Mouse (Mus musculus): ENCODE measurements around the gene Prkn.
"Not testable (repeated sequence)": the region's sequence is repeated elsewhere in the genome, so short reads cannot be mapped to it uniquely, and the experiment has no call there.

Prkn gene

GRCm38 (mm10) chr17:11990386-11991087 is 1150.4 kb downstream of the Prkn start:
- no peak for DNase-seq (ENCODE audit: low spot score)

GRCm38 (mm10) chr17:11993249-11993648 is 1153.1 kb downstream of the Prkn start:
- no peak for DNase-seq (ENCODE audit: low spot score)

- no peak for DNase-seq (ENCODE audit: low spot score)
These were observed 1154.1 kb downstream of the Prkn start for GRCm38 (mm10) chr17:11994252-11994651.

- DNase-seq (ENCODE audit: low spot score) = not testable (repeated sequence)
These were observed 1154.6 kb downstream of the Prkn start for GRCm38 (mm10) chr17:11994754-11995153.

- DNase-seq (ENCODE audit: low spot score) = no peak
These were observed 1155.3 kb downstream of the Prkn start for GRCm38 (mm10) chr17:11995522-11995921.

- no peak for DNase-seq (ENCODE audit: low spot score)
These were observed 1156.1 kb downstream of the Prkn start for GRCm38 (mm10) chr17:11996311-11996710.

GRCm38 (mm10) chr17:12000285-12000684 is 1160.1 kb downstream of the Prkn start:
- no peak for DNase-seq (ENCODE audit: low spot score)

GRCm38 (mm10) chr17:12021326-12021725 is 1181.1 kb downstream of the Prkn start:
- DNase-seq (ENCODE audit: low spot score) = no peak

- DNase-seq (ENCODE audit: low spot score) = no peak
These were observed 1189.2 kb downstream of the Prkn start for GRCm38 (mm10) chr17:12029362-12029761.

GRCm38 (mm10) chr17:12029921-12030461 is 1189.8 kb downstream of the Prkn start:
- DNase-seq (ENCODE audit: low spot score) = no peak

- no peak for DNase-seq (ENCODE audit: low spot score)
These were observed 1190.5 kb downstream of the Prkn start for GRCm38 (mm10) chr17:12030556-12031160.

- no peak for DNase-seq (ENCODE audit: low spot score)
These were observed 1191.2 kb downstream of the Prkn start for GRCm38 (mm10) chr17:12031203-12031942.

- no peak for DNase-seq (ENCODE audit: low spot score)
These were observed 1192.0 kb downstream of the Prkn start for GRCm38 (mm10) chr17:12032014-12032791.

- DNase-seq (ENCODE audit: low spot score) = no peak
These were observed 1195.2 kb downstream of the Prkn start for GRCm38 (mm10) chr17:12035386-12035785.

GRCm38 (mm10) chr17:12036205-12036604 is 1196.0 kb downstream of the Prkn start:
- peak; percentile 59 for DNase-seq (ENCODE audit: low spot score)

GRCm38 (mm10) chr17:12037065-12037464 is 1196.9 kb downstream of the Prkn start:
- DNase-seq (ENCODE audit: low spot score) = peak; percentile 40

- DNase-seq (ENCODE audit: low spot score) = peak; percentile 14
These were observed 1197.4 kb downstream of the Prkn start for GRCm38 (mm10) chr17:12037574-12037973.

GRCm38 (mm10) chr17:12038499-12038898 is 1198.3 kb downstream of the Prkn start:
- DNase-seq (ENCODE audit: low spot score) = peak; percentile 17

- DNase-seq (ENCODE audit: low spot score) = peak; percentile 79
These were observed 1199.0 kb downstream of the Prkn start for GRCm38 (mm10) chr17:12039188-12039587.

- no peak for DNase-seq (ENCODE audit: low spot score)
These were observed 1199.7 kb downstream of the Prkn start for GRCm38 (mm10) chr17:12039922-12040321.

GRCm38 (mm10) chr17:12040546-12040945 is 1200.4 kb downstream of the Prkn start:
- DNase-seq (ENCODE audit: low spot score) = no peak

GRCm38 (mm10) chr17:12041091-12041655 is 1201.0 kb downstream of the Prkn start:
- DNase-seq (ENCODE audit: low spot score) = no peak
